Mouse (Mus musculus) lung, postnatal 0 days (tissue): ENCODE results near the gene Jade2. TPM values are rescaled to one million over a fixed set of nuclear protein-coding genes. Genes with fewer than 3 reads are reported as not detected.
A peak's percentile ranks its signal among the peaks of the same experiment; 100 is the strongest.

Source experiments
- ATAC-seq: fragments of 200-750 bp; cut with Nextera tagmentation; 2 replicates; pipeline ENCODE4 v1.8.0; 2017; ENCODE audit warnings: moderate library complexity
- DNase-seq: peaks from one replicate; pipeline ENCODE4 v3.0.0-alpha.2; 2016; ENCODE audit warnings: low spot score
- H3K27ac ChIP-seq: fragments of 300-500 bp; sonication (generic); 2 replicates; pipeline ENCODE4 v1.5.1; 2014; ENCODE audit warnings: antibody characterized with exemption, mild to moderate bottlenecking, low read length, mixed read lengths
- H3K27me3 ChIP-seq: fragments of 300-500 bp; sonication (generic); replicated peaks from 2 replicates; pipeline ENCODE4 v1.6.1; 2014; ENCODE audit warnings: low read length, mixed read lengths; ENCODE audit not compliant: insufficient read depth
- H3K36me3 ChIP-seq: fragments of 300-500 bp; sonication (generic); 2 replicates; pipeline ENCODE4 v1.6.1; 2014; ENCODE audit warnings: low read length, mixed read lengths; ENCODE audit not compliant: insufficient read depth
- H3K4me1 ChIP-seq: fragments of 300-500 bp; sonication (generic); 2 replicates; pipeline ENCODE4 v1.6.1; 2014; ENCODE audit warnings: antibody characterized with exemption, low read depth, low read length, mixed read lengths; ENCODE audit not compliant: insufficient read depth
- H3K4me2 ChIP-seq: fragments of 300-500 bp; sonication (generic); replicated peaks from 2 replicates; pipeline ENCODE4 v1.6.1; 2014; ENCODE audit warnings: low read depth, mild to moderate bottlenecking, low read length, moderate library complexity, mixed read lengths
- H3K4me3 ChIP-seq: fragments of 300-500 bp; sonication (generic); 2 replicates; pipeline ENCODE4 v1.5.1; 2014; ENCODE audit warnings: low read depth, low read length
- H3K9ac ChIP-seq: fragments of 300-500 bp; sonication (generic); replicated peaks from 2 replicates; pipeline ENCODE4 v1.6.1; 2014; ENCODE audit warnings: low read depth, mild to moderate bottlenecking
- H3K9me3 ChIP-seq: fragments of 300-500 bp; sonication (generic); 2 replicates; pipeline ENCODE4 v1.6.1; 2016; ENCODE audit warnings: low read length, mixed read lengths
- CTCF ChIP-seq: IDR thresholded peaks from 2 replicates; pipeline ENCODE4 v1.5.1; 2016; ENCODE audit warnings: antibody characterized with exemption, mild to moderate bottlenecking
- EP300 ChIP-seq: IDR thresholded peaks from 2 replicates; pipeline ENCODE4 v1.6.1; 2016; ENCODE audit warnings: antibody characterized with exemption, mild to moderate bottlenecking, control low read depth
- WGBS: fragments of 180-500 bp; shearing (Covaris S2); extraction: QIAGEN DNeasy Blood & Tissue Kit; methylation state at CpG from one replicate; pipeline ENCODE4 v1.1.7; 2014; 5-methylcytosine and 5-hydroxymethylcytosine counted together
- polyA plus RNA-seq: library from polyadenylated mRNA; unstranded; fragments of >200 nt; fragmentation: Nextera tagmentation; extraction: Ambion mirVana; gene quantifications from 2 replicates; pipeline ENCODE4 v1.2.1, GENCODE M21; 2015

Jade2 gene
- polyA plus RNA-seq, 1 experiment from 2014 or later, result 3.9 TPM

GRCm38 (mm10) chr11:51859561-51859960 is 2.1 kb upstream of the Jade2 start:
- peaks cover 4% of the 10 kb centered on the region for H3K4me1 ChIP-seq
- no peak overlapping the region for H3K4me3 ChIP-seq
- 38% methylated on average over 2 of the region's 2 CpGs for WGBS
- no peak overlapping the region for H3K4me2 ChIP-seq
- ATAC-seq, result no peak
- H3K36me3 ChIP-seq, result no peaks in the 10 kb centered on the region
- H3K9ac ChIP-seq, result no peak overlapping the region
- no peaks in the 10 kb centered on the region for H3K9me3 ChIP-seq
- peak overlapping the region; percentile 100 for H3K27ac ChIP-seq
- TF ChIP-seq EP300 (no peak), CTCF (no peak)
- H3K27me3 ChIP-seq, result no peaks in the 10 kb centered on the region
- DNase-seq, result no peak

- Histone ChIP-seq H3K4me3 (peak overlapping the region; percentile 91), H3K27me3 (no peaks in the 10 kb centered on the region), H3K36me3 (no peaks in the 10 kb centered on the region), H3K9me3 (no peaks in the 10 kb centered on the region), H3K4me2 (peak overlapping the region; percentile 92), H3K4me1 (peaks cover 4% of the 10 kb centered on the region), H3K27ac (peak overlapping the region; percentile 100), H3K9ac (peak overlapping the region; percentile 97)
- WGBS, result 3% methylated on average over 22 of the region's 28 CpGs
- ATAC-seq (peak; percentile 60), DNase-seq (peak; percentile 92)
- peak; percentile 44 for TF ChIP-seq CTCF
- peak; percentile 78 for TF ChIP-seq EP300
These were observed 1.1 kb upstream of the Jade2 start for GRCm38 (mm10) chr11:51858528-51859051.

- H3K9ac ChIP-seq, result peak overlapping the region; percentile 97
These were observed 520 bp upstream of the Jade2 start for GRCm38 (mm10) chr11:51857818-51858527.

GRCm38 (mm10) chr11:51856616-51857080 is 805 bp downstream of the Jade2 start:
- H3K36me3 ChIP-seq, result no peaks in the 10 kb centered on the region
- ATAC-seq, result peak; percentile 4; the same call in 1 of the 2 replicates
- peak overlapping the region; percentile 91 for H3K4me3 ChIP-seq
- H3K9ac ChIP-seq, result peak overlapping the region; percentile 97
- 1% methylated on average over 35 of the region's 41 CpGs for WGBS
- H3K4me1 ChIP-seq, result peaks cover 6% of the 10 kb centered on the region
- H3K9me3 ChIP-seq, result no peaks in the 10 kb centered on the region
- DNase-seq, result no peak
- peak overlapping the region; percentile 100 for H3K27ac ChIP-seq
- H3K4me2 ChIP-seq, result peak overlapping the region; percentile 92
- no peaks in the 10 kb centered on the region for H3K27me3 ChIP-seq
- TF ChIP-seq EP300 (no peak), CTCF (0 out of 2 replicates have a peak, but pooled peaks have one; percentile 1)

More at GRCm38 (mm10) chr11:51857818-51858527, 520 bp upstream of the Jade2 start:
- H3K27me3 ChIP-seq, result no peaks in the 10 kb centered on the region
- H3K27ac ChIP-seq, result peak overlapping the region; percentile 100
- H3K4me2 ChIP-seq, result peak overlapping the region; percentile 92
- ATAC-seq (peak; percentile 61), DNase-seq (peak; percentile 91)
- H3K4me1 ChIP-seq, result peaks cover 4% of the 10 kb centered on the region
- H3K9me3 ChIP-seq, result no peaks in the 10 kb centered on the region
- WGBS, result under 1% methylated on average over 50 of the region's 52 CpGs
- peak; percentile 17; the same call in 1 of the 2 replicates for TF ChIP-seq CTCF
- no peak for TF ChIP-seq EP300
- H3K4me3 ChIP-seq, result peak overlapping the region; percentile 91
- H3K36me3 ChIP-seq, result no peaks in the 10 kb centered on the region

- peak overlapping the region; percentile 100 for H3K27ac ChIP-seq
- H3K9ac ChIP-seq, result peak overlapping the region; percentile 97
- H3K9me3 ChIP-seq, result no peaks in the 10 kb centered on the region
- H3K4me3 ChIP-seq, result peak overlapping the region; percentile 91
- DNase-seq (peak; percentile 75), ATAC-seq (peak; percentile 20)
- WGBS, result 1% methylated on average over 38 of the region's 47 CpGs
- peak overlapping the region; percentile 92 for H3K4me2 ChIP-seq
- TF ChIP-seq CTCF (peak; percentile 37), EP300 (no peak)
- H3K27me3 ChIP-seq, result no peaks in the 10 kb centered on the region
- H3K4me1 ChIP-seq, result peaks cover 6% of the 10 kb centered on the region
- H3K36me3 ChIP-seq, result no peaks in the 10 kb centered on the region
These were observed 1.4 kb downstream of the Jade2 start for GRCm38 (mm10) chr11:51855818-51856615.
